Mouse (Mus musculus): ENCODE data around the gene Tet1. TPM values are rescaled to one million over a fixed set of nuclear protein-coding genes. Genes with fewer than 3 reads are reported as not detected.

Gene Tet1
- polyA plus RNA-seq, 1 experiment from 2014 or later = 26.9 TPM

- no peak overlapping the region for H3K9ac ChIP-seq
- H3K4me1 ChIP-seq (replicated peaks) = no peaks in the 10 kb centered on the region
- no peaks in the 10 kb centered on the region for H3K9me3 ChIP-seq (replicated peaks)
- 22% methylated on average over 1 of the region's 1 CpGs for WGBS
- no peak for ATAC-seq (replicated peaks; ENCODE audit: insufficient number of reproducible peaks, insufficient read depth, low FRiP score, low read depth)
- no peak overlapping the region for H3K27ac ChIP-seq
- no peak overlapping the region for H3K4me2 ChIP-seq
- H3K4me3 ChIP-seq = no peak overlapping the region
- no peaks in the 10 kb centered on the region for H3K27me3 ChIP-seq
- H3K36me3 ChIP-seq = no peaks in the 10 kb centered on the region
These were observed 6.0 kb downstream of the Tet1 start for GRCm38 (mm10) chr10:62902829-62903228.

- 40% methylated on average over 8 of the region's 8 CpGs for WGBS
- H3K4me3 ChIP-seq = no peak overlapping the region
- H3K27ac ChIP-seq = no peak overlapping the region
- no peaks in the 10 kb centered on the region for H3K4me1 ChIP-seq (replicated peaks)
- H3K4me2 ChIP-seq = no peak overlapping the region
- no peak for ATAC-seq (replicated peaks; ENCODE audit: insufficient number of reproducible peaks, insufficient read depth, low FRiP score, low read depth)
- H3K9ac ChIP-seq = no peak overlapping the region
- H3K27me3 ChIP-seq = no peaks in the 10 kb centered on the region
- H3K9me3 ChIP-seq (replicated peaks) = no peaks in the 10 kb centered on the region
- H3K36me3 ChIP-seq = no peaks in the 10 kb centered on the region
These were observed 7.0 kb downstream of the Tet1 start for GRCm38 (mm10) chr10:62901826-62902225.

- Histone ChIP-seq H3K4me1 (replicated peaks) (no peaks in the 10 kb centered on the region), H3K9ac (no peak overlapping the region), H3K4me2 (no peak overlapping the region), H3K9me3 (replicated peaks) (no peaks in the 10 kb centered on the region), H3K4me3 (no peak overlapping the region), H3K27ac (no peak overlapping the region), H3K36me3 (no peaks in the 10 kb centered on the region), H3K27me3 (no peaks in the 10 kb centered on the region)
- 93% methylated on average over 4 of the region's 4 CpGs for WGBS
- no peak for ATAC-seq (replicated peaks; ENCODE audit: insufficient number of reproducible peaks, insufficient read depth, low FRiP score, low read depth)
These were observed 8.7 kb downstream of the Tet1 start for GRCm38 (mm10) chr10:62900144-62900543.

- no peak for ATAC-seq (replicated peaks; ENCODE audit: insufficient number of reproducible peaks, insufficient read depth, low FRiP score, low read depth)
- Histone ChIP-seq H3K36me3 (no peaks in the 10 kb centered on the region), H3K9ac (no peak overlapping the region), H3K27me3 (no peaks in the 10 kb centered on the region), H3K9me3 (replicated peaks) (no peaks in the 10 kb centered on the region), H3K27ac (no peak overlapping the region), H3K4me1 (replicated peaks) (no peaks in the 10 kb centered on the region), H3K4me2 (no peak overlapping the region), H3K4me3 (no peak overlapping the region)
- 83% methylated on average over 2 of the region's 2 CpGs for whole genome bisulfite sequencing
These were observed 10.7 kb downstream of the Tet1 start for GRCm38 (mm10) chr10:62898061-62898460.

GRCm38 (mm10) chr10:62897437-62897836 is 11.4 kb downstream of the Tet1 start:
- no peak for ATAC-seq (replicated peaks; ENCODE audit: insufficient number of reproducible peaks, insufficient read depth, low FRiP score, low read depth)
- Histone ChIP-seq H3K4me3 (no peak overlapping the region), H3K4me1 (replicated peaks) (no peaks in the 10 kb centered on the region), H3K9ac (no peak overlapping the region), H3K4me2 (no peak overlapping the region), H3K27ac (no peak overlapping the region), H3K9me3 (replicated peaks) (no peaks in the 10 kb centered on the region), H3K36me3 (no peaks in the 10 kb centered on the region), H3K27me3 (no peaks in the 10 kb centered on the region)
- WGBS = 92% methylated on average over 3 of the region's 3 CpGs

GRCm38 (mm10) chr10:62896774-62897173 is 12.0 kb downstream of the Tet1 start:
- Histone ChIP-seq H3K4me3 (no peak overlapping the region), H3K27me3 (no peaks in the 10 kb centered on the region), H3K4me1 (replicated peaks) (no peaks in the 10 kb centered on the region), H3K36me3 (no peaks in the 10 kb centered on the region), H3K27ac (no peak overlapping the region), H3K9ac (no peak overlapping the region), H3K9me3 (replicated peaks) (no peaks in the 10 kb centered on the region), H3K4me2 (no peak overlapping the region)
- WGBS = 68% methylated on average over 4 of the region's 4 CpGs
- ATAC-seq (replicated peaks; ENCODE audit: insufficient number of reproducible peaks, insufficient read depth, low FRiP score, low read depth) = no peak

GRCm38 (mm10) chr10:62896035-62896434 is 12.8 kb downstream of the Tet1 start:
- no peak overlapping the region for H3K4me3 ChIP-seq
- no peaks in the 10 kb centered on the region for H3K27me3 ChIP-seq
- no peaks in the 10 kb centered on the region for H3K9me3 ChIP-seq (replicated peaks)
- no peak overlapping the region for H3K4me2 ChIP-seq
- H3K4me1 ChIP-seq (replicated peaks) = no peaks in the 10 kb centered on the region
- H3K27ac ChIP-seq = no peak overlapping the region
- no peak overlapping the region for H3K9ac ChIP-seq
- 64% methylated on average over 4 of the region's 4 CpGs for WGBS
- H3K36me3 ChIP-seq = no peaks in the 10 kb centered on the region
- no peak for ATAC-seq (replicated peaks; ENCODE audit: insufficient number of reproducible peaks, insufficient read depth, low FRiP score, low read depth)

GRCm38 (mm10) chr10:62895386-62895785 is 13.4 kb downstream of the Tet1 start:
- no peaks in the 10 kb centered on the region for H3K27me3 ChIP-seq
- no peak overlapping the region for H3K27ac ChIP-seq
- no peaks in the 10 kb centered on the region for H3K9me3 ChIP-seq (replicated peaks)
- no peak overlapping the region for H3K4me3 ChIP-seq
- no peak overlapping the region for H3K9ac ChIP-seq
- no peak for ATAC-seq (replicated peaks; ENCODE audit: insufficient number of reproducible peaks, insufficient read depth, low FRiP score, low read depth)
- WGBS = 68% methylated on average over 6 of the region's 6 CpGs
- H3K4me2 ChIP-seq = no peak overlapping the region
- no peaks in the 10 kb centered on the region for H3K36me3 ChIP-seq
- no peaks in the 10 kb centered on the region for H3K4me1 ChIP-seq (replicated peaks)

GRCm38 (mm10) chr10:62894447-62894846 is 14.3 kb downstream of the Tet1 start:
- no peak overlapping the region for H3K27ac ChIP-seq
- ATAC-seq (replicated peaks; ENCODE audit: insufficient number of reproducible peaks, insufficient read depth, low FRiP score, low read depth) = no peak
- H3K4me1 ChIP-seq (replicated peaks) = no peaks in the 10 kb centered on the region
- H3K9me3 ChIP-seq (replicated peaks) = no peaks in the 10 kb centered on the region
- no peaks in the 10 kb centered on the region for H3K36me3 ChIP-seq
- 73% methylated on average over 3 of the region's 3 CpGs for WGBS
- H3K4me3 ChIP-seq = no peak overlapping the region
- no peak overlapping the region for H3K9ac ChIP-seq
- no peak overlapping the region for H3K4me2 ChIP-seq
- H3K27me3 ChIP-seq = no peaks in the 10 kb centered on the region

- H3K4me1 ChIP-seq (replicated peaks) = no peaks in the 10 kb centered on the region
- H3K4me3 ChIP-seq = no peak overlapping the region
- H3K36me3 ChIP-seq = no peaks in the 10 kb centered on the region
- WGBS = 65% methylated on average over 6 of the region's 6 CpGs
- no peaks in the 10 kb centered on the region for H3K9me3 ChIP-seq (replicated peaks)
- no peak overlapping the region for H3K27ac ChIP-seq
- H3K9ac ChIP-seq = no peak overlapping the region
- no peak overlapping the region for H3K4me2 ChIP-seq
- no peak for ATAC-seq (replicated peaks; ENCODE audit: insufficient number of reproducible peaks, insufficient read depth, low FRiP score, low read depth)
- H3K27me3 ChIP-seq = no peaks in the 10 kb centered on the region
These were observed 15.4 kb downstream of the Tet1 start for GRCm38 (mm10) chr10:62893356-62893884.

- Histone ChIP-seq H3K36me3 (no peaks in the 10 kb centered on the region), H3K27ac (no peak overlapping the region), H3K4me1 (replicated peaks) (no peaks in the 10 kb centered on the region), H3K9me3 (replicated peaks) (no peaks in the 10 kb centered on the region), H3K27me3 (no peaks in the 10 kb centered on the region), H3K9ac (no peak overlapping the region), H3K4me3 (no peak overlapping the region), H3K4me2 (no peak overlapping the region)
- ATAC-seq (replicated peaks; ENCODE audit: insufficient number of reproducible peaks, insufficient read depth, low FRiP score, low read depth) = no peak
- WGBS = 17% methylated on average over 4 of the region's 4 CpGs
These were observed 16.1 kb downstream of the Tet1 start for GRCm38 (mm10) chr10:62892549-62893232.

GRCm38 (mm10) chr10:62891025-62891424 is 17.8 kb downstream of the Tet1 start:
- ATAC-seq (replicated peaks; ENCODE audit: insufficient number of reproducible peaks, insufficient read depth, low FRiP score, low read depth) = no peak
- WGBS = 81% methylated on average over 3 of the region's 3 CpGs
- Histone ChIP-seq H3K36me3 (no peaks in the 10 kb centered on the region), H3K9ac (no peak overlapping the region), H3K4me1 (replicated peaks) (no peaks in the 10 kb centered on the region), H3K9me3 (replicated peaks) (no peaks in the 10 kb centered on the region), H3K4me3 (no peak overlapping the region), H3K4me2 (no peak overlapping the region), H3K27me3 (no peaks in the 10 kb centered on the region), H3K27ac (no peak overlapping the region)

Measured in heart, embryonic 15.5 days (tissue).